Mouse (Mus musculus) neutrophil, adult 5-6 weeks (primary cell): ENCODE measurements around the gene Dock3. TPM values are rescaled to one million over a fixed set of nuclear protein-coding genes. Genes with fewer than 3 reads are reported as not detected.

Source experiments
- ATAC-seq: fragments of 151-379, 151-347 bp; 2 replicates; pipeline ENCODE4 v1.8.0; 2017; ENCODE audit warnings: mild to moderate bottlenecking, moderate TSS enrichment; ENCODE audit not compliant: insufficient number of reproducible peaks, poor library complexity, low FRiP score, severe bottlenecking; ENCODE audit errors: extremely low read depth
- total RNA-seq: library from RNA; stranded (forward); fragments of 200-1000 nt; gene quantifications from 2 replicates; pipeline ENCODE4 v1.2.3, GENCODE M21; 2017

The Dock3 gene
- total RNA-seq, 1 experiment from 2014 or later, result not detected

- no peak for ATAC-seq
These were observed 355.0 kb downstream of the Dock3 start for GRCm38 (mm10) chr9:106876666-106877065.

DNA sequence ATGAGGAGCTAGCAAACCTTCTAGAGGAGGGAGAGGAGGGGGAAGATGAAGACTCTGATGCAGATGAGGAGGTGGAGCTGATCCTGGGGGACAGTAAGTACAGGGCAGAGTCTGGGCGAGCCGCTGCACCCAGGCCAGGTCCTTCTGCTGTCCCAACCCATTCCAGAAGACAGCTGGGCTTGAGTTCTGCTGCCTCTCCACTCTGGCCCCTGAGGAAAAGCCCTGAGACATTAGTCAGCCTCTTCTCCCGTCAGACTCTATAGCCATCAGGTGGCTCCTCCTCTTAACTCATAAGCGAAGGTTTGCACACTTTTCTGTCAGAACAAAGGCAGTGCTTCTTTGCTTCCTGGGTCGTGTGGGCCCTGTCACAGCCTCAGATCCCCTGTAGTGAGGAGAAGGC, 357.5 kb downstream of the Dock3 start:
- ATAC-seq, result no peak

DNA sequence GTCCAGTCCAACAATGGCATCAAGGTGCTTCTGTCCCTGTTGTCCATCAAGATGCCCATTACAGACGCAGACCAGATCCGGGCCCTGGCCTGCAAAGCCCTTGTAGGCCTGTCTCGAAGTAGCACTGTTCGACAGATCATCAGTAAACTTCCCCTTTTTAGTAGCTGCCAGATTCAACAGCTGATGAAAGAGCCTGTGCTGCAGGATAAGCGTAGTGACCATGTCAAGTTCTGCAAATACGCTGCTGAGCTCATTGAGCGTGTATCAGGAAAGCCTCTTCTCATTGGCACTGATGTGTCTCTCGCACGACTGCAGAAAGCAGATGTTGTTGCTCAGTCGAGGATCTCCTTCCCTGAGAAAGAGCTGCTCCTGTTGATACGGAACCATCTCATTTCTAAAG, 373.7 kb downstream of the Dock3 start:
- no peak for ATAC-seq

GRCm38 (mm10) chr9:106856664-106857063, 375.0 kb downstream of the Dock3 start:
- ATAC-seq, result no peak

Other genes starting within 250 kb of the Dock3 start
- 41.0 and 43.6 TPM in 2 replicates for gene Mapkapk3, start 58.0 kb upstream of the Dock3 start, total RNA-seq
- 0.58 and 0.61 TPM in 2 replicates for gene Cish, start 64.1 kb upstream of the Dock3 start, total RNA-seq
- 9.7 and 12.6 TPM in 2 replicates for gene Hemk1, start 106.4 kb upstream of the Dock3 start, total RNA-seq
- 0.12 TPM in 1 of 2 replicates, not detected in the other for gene 6430571L13Rik, start 108.7 kb upstream of the Dock3 start, total RNA-seq
- gene Cacna2d2, start 167.7 kb upstream of the Dock3 start, total RNA-seq, result 0.49 and 0.58 TPM in 2 replicates